Mouse (Mus musculus) heart, adult 11 months (tissue): Measurements from ENCODE around the gene Hrg.

Experiments used
- DNase-seq: peaks from one replicate; pipeline ENCODE4 v3.0.0; 2022

Hrg gene

GRCm38 (mm10) chr16:22962256-22962655 lies 11.4 kb downstream of the Hrg start:
- peak; percentile 5 for DNase-seq

DNA sequence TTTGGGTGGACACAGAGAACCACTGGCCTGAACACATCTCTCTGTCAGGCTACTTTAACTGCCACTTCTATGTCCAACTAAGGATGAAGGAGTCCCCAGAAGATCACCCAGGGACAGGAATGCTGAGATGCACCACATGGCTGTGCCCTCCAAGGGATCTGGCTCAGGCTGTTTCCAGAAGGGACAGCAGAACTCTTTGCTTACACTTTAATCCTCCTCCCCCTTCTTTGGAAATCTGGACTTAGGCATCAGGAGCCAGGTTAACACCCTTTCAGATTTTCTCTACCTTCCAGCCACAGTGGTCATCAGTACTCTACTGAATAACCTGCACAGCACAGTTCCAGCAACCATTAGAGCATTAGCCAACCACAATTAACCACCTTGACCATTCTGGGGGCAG lies 12.4 kb downstream of the Hrg start:
- DNase-seq: peak; percentile 73

- DNase-seq: peak; percentile 12
These were observed 16.6 kb downstream of the Hrg start for GRCm38 (mm10) chr16:22967383-22968030.

DNA sequence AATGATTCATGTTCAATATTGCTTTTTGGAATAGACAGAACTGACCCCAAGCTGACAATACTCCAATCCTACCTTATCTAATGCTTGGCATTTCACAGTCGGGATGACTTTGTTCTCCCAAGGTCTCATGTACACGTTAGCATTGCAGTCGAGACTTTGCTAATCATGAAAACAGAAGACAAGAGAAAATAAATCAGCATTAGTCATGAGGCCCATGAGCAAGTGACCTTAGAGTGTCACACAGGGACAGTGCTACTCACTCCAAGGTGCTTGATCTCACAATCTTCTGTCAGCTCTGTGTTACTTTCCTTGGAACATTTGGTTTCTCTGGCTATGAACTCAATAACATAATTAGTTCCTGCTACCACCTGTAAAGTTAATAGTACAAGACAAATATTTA lies 46.1 kb downstream of the Hrg start:
- DNase-seq: peak; percentile 44
